Mouse (Mus musculus) heart, adult 2 months (tissue): Measurements from ENCODE around the gene Sec16a.

Source experiments
- CTCF ChIP-seq: fragments of 200-600 bp; IDR thresholded peaks from 2 replicates; pipeline ENCODE4 v1.8.1; 2022; ENCODE audit warnings: antibody characterized with exemption, mild to moderate bottlenecking, moderate library complexity
- EP300 ChIP-seq: fragments of 200-500 bp; IDR thresholded peaks from 2 replicates; pipeline ENCODE4 v1.6.1; 2011; ENCODE audit warnings: low read depth, low read length, control low read depth; ENCODE audit not compliant: insufficient read depth
- POLR2A ChIP-seq: fragments of 200-500 bp; IDR thresholded peaks from 2 replicates; pipeline ENCODE4 v1.6.1; 2011; ENCODE audit warnings: mild to moderate bottlenecking, low read depth, low read length, control low read depth; ENCODE audit not compliant: insufficient read depth

GRCm38 (mm10) chr2:26484169-26484568 lies 39.2 kb upstream of the Sec16a start:
- TF ChIP-seq CTCF (no peak), POLR2A (no peak), EP300 (no peak)
